Mouse (Mus musculus): ENCODE data around the gene Atxn7l1. TPM values are rescaled to one million over a fixed set of nuclear protein-coding genes. Genes with fewer than 3 reads are reported as not detected.

The Atxn7l1 gene
- total RNA-seq, 2 experiments from 2014 or later, result 16.4 to 17.7 TPM

DNA sequence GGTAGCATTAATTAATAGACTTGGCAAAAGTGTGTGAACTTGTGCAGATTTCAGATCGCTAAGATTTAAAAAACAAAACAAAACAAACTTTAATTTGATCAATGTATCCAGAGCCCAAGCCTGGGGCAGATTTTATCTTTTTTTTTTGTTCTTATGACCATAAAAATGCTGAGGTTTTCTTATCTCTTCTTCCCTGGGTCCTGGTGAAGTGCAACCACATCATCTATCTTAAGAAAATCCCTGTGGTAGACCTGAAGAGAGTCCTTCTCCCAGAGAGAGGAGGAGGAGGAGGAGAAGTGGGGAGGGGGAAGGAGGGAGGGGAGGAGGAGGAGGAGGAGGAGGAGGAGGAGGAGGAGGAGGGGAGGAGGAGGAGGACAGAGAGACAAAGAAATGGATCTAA lies 78.5 kb downstream of the Atxn7l1 start:
- no peak for DNase-seq

DNA sequence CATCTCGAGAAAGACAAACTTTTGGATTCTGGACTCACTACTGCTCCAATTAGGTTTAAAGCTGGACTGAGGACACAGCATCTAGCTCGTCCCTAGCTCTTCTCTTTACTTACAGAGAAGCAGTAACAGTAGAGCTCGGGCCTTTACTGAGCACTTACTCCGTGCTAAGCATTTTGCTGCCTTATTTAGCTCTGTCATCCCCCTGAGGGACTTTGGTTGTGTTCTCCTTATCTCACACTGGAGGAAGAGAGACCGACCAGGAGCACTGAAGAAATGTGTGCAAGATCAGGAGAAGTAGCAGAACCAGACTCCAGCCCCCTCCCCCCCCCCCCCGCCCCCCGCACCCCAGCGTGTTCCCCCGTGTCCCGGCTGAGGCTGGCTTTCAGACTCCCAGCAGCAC lies 79.1 kb downstream of the Atxn7l1 start:
- no peak for DNase-seq

DNA sequence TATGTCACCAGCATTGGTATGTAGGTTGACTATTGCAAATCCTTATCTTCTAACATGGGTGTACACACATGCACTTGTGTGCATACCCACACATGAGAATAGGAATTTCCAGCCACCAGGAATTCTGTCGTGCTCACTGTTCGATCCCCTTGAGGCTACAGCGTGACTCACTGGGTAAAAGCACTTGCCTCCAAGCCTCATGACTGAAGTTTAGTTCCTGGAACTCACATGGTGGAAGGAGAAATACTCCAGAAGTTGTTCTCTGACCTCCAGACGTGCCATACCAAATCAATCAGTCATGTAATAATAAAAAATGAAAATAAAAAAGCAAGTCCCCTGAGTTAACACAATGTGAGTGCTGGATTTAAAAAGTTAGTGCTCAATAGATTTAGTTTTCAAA lies 87.8 kb downstream of the Atxn7l1 start:
- no peak for DNase-seq

DNA sequence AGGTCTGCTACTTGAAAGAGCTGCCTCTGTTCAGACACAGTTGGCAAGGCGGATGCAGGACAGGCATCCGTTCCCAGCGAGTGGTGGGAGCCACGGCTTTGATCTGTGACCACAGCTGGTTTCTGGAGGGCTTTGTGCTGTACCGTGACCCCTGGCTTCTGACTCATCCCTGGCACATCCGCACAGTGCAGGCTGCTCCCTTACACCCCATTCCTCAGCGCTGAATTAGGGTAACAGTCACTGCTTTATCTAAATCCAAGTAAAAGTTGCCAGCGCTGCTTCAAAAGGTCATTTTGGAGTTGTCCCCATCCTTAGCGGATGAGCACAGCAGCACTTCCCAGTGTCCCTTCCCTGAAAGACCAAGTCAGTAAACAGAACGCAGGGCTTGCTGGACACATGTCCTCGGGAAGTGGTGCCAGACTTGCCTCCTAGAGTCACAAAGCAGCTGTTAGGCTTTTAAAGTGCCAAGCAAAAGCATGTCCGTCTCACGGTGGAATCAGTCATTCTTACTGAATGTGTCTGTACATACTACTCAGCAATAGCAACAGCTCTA lies 88.4 kb downstream of the Atxn7l1 start:
- peak; percentile 61 for DNase-seq

DNA sequence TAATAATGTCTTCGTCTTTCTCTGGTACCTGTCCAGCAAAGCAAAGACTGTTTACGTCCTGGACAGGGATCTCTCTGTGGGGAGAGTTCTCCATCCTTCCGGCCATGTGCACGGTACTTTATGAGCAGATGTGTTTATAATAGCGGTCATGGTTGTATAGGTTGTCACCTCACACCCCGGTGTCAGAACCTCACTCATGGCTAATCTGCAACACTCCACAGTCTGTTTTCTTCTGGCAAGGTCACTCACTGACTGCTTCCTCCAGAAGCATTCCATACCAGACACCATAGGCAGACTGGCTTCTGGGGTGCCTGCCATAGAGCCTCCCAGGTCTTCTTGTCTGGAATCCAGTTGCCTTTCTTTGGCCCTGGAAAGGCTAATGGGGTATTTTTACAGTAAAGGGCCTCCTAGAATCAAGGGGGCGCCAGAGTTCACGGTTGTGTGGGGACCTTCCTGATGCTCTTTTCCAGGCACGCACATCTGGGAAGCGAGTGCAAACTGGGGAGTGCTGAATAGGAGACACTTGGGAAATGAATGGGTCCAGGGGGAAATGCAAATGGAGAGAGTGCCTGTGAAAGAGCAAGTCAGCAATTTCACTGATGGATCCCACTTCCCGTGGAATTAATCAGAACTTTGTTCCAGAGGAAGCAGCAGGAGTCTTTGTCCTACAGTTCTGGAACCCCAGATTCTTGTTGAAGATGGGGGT lies 89.0 kb downstream of the Atxn7l1 start:
- DNase-seq, result no peak

DNA sequence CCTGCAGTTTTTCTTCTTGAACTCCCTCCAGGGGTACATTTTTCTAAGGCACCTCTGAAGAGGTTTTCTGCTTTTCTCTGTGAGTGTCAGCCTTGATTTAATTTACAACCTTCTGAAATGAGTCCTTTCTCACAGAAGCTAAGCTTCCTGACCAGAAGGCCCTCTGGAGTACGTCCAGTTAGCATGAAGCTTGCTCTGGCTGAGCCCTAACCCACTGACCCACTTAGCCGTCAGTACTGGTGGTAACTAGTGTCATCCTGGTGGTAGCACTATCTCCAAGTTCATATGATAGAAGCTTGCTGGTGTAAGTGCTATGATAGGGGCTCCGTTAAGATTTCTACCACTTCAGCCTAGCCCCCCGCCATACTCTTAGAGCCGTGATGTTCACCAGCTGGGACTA lies 89.6 kb downstream of the Atxn7l1 start:
- no peak for DNase-seq

DNA sequence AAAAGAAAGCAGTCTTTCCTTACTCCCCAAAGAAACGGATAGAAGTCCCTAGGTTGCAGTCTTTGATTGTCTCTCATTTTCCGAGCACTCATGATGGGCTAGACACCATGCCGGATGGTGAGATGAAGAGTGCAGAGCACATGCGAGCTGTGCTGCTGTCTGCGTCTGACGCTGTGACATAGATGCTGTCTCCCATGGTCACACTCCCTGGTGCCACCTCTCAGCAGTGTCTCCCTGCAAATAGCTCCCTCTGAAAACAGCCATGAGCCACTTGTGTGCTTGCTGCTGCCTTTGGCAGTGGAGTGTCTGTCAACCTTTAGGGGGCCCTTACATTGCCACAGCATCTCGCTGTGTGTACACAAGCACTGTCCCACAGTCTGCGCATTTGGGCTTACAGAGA lies 95.2 kb downstream of the Atxn7l1 start:
- no peak for DNase-seq

DNA sequence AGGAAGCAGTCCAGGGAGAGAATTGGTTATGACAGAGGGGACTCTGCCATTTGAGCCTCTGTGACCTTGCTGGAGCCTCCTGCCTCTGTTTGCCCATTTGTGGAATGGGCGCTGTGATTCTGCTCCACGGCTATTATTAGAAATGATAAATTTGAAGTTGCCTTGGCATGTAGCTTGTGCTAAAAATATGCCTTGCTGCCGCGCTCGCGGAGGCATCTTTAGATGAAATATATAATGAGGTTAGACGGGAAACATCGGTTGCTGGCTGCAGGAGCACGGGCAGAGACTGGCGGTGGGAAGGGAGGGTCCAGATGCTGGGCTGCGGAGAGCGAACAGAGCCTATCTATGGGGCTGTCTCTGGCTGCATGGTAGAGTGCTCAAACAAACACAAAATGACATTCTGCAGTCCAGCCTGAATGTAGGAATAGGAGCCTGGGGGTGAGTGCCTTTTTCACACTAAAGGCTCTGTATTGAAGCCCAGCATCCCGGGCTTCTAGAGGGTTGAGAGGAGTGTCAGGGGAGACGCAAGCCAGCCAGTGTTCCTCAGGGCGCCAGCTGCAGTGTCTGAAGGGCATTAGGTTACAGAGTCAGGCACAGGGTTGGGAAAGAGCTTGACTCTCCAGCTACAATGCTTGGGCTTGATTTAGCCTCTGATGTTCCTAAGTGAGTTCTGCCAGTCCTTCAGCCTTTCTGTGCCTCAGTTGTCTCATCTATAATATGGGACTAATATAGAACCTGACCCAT lies 96.8 kb downstream of the Atxn7l1 start:
- DNase-seq, result peak; percentile 46

DNA sequence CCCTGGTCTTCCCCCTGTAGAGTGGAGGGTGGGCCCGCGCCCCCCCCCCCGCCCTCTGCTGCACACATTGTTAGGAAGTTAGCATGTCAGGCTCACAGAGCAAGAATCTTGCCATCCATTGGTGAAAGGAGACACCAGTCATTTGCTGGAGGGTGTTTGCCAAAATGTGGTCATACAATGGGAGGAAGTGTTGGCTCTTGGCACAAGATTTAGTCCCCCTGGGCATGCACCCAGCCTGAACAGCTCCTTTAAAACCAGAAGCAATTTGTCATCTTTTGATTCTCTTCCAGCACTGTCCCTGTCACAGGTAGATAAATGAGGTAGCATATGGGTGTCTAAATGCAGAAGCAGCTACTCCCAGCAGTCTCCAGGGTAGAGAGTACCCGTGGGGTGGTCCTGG lies 98.0 kb downstream of the Atxn7l1 start:
- no peak for DNase-seq

DNA sequence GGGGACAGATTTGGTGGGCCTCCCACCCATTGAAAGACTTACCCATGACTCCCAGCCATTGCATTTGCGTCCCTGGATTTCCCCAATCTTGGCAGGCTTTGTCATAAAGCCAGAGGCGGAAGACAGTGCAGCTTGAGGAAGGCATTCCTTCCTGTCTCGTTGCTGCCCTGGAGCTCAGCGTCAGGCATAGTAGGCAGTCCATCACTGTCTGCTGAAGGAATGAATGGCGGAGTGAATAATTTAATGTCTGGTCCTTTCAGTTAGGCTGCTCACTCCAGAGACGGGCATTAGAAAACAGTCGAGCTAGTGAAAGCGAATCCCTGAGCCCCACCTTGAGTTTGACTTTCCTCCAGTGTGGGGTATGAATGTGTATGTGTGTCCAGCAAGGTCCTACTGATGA lies 99.4 kb downstream of the Atxn7l1 start:
- DNase-seq, result no peak

DNA sequence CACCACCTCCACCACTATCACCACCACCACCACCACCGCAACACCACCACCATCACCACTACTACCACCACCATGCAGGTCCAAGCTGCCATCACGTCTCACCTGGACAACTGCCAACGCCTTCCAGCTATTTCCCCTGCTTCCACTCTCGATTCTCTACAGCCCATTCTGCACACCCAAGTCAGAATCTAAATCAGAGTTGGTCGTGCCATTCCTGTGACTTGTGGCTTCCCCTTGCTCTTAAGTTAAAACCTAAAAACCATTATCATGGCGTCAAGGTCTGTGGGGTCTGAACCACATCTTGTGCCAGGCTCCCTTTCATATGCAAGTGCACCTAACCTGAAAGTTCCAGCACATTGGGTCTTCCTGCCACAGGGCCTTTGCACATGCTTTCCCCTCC lies 102.7 kb downstream of the Atxn7l1 start:
- no peak for DNase-seq

DNA sequence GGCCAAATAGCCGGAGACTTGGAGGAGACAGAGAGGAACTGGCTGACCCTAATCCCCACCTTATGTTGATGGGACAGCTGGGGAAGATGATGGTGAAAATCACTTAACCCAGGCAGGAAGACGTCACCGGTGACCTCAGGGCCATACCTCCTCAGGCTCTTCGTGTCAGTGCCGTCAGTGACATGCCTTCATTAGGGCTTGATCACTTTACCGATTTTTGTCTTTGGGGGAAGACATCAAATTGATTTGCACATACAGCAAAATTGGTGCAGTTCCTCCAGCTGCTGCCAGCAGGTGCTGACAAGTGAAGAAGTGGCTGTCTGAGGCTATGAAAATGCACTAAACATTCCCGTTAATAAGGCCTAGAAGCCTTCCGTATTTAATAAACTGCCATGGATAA lies 103.9 kb downstream of the Atxn7l1 start:
- no peak for DNase-seq

DNA sequence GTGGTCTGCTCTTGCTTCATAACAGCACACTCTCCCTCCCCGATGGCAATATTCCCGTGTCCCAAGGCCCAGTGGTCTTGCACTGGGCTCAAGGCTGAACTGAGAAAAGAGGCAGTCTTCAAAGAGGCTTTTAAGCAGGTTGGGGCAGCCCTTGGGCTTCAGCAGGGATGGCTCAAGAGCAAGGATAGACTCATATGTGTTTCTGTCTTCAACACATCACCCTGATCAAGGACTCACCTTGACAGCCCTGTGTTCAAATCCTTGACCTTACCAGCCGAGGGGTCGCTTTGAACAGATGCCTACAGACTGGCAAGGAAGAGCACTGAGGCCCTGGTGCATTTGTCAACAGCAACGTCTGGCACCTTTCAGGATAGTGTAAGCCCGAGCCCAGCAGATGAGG lies 105.1 kb downstream of the Atxn7l1 start:
- no peak for DNase-seq

DNA sequence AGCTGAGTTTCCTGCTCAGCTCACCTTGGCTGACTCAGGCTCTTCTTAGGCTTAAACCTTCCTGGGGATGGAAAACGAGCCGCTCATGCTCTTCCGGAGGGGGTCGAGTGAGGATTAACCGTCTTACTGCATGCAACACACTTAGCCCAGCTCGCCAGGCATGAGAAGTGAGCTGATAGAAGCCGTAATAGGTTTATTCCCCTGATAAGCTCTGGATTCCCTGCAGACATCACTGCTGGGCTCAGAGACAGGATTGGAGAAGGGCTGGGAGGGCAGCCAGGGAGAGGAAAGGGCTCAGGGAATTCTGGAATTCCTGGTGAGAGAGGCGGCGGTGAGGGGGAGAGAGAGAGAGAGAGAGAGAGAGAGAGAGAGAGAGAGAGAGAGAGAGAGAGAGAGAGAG lies 105.7 kb downstream of the Atxn7l1 start:
- no peak for DNase-seq

DNA sequence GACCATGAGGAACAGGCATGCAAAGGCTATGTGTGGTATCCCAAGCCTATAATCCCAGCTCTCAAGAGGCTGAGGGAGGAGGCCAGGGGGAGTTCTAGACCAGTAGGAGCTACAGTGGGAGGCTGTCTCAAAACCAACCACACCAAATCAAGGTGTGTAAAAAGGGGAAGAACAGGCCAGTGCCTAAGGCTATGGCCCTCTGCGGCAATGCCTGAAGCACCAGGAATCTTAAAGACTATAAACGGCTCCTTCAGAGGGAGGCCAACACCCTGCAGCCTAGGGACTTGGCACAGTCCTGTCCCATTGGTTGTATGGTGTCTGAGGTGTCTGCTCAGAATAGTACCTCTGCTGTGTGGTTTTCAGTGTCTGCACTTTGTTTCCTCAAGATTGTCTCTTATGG lies 107.8 kb downstream of the Atxn7l1 start:
- DNase-seq, result no peak

DNA sequence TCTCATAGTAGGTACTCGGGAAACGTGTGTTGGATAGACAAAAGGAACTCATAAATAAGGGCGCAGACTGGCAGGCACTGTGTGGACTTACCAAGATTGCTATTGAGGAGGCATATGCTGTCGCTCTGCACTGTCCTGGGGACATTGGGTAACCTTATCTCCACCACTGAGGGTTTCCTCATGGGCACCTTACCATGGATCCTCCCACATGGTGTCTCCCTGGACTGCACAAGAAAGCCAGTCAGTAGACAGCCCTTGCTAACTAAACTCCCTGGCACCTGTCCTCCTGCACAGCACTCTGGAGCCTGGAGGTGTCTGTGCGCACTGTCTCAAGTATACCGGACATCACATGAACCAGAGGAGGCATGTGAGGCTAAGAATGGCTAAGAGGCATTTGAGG lies 108.9 kb downstream of the Atxn7l1 start:
- no peak for DNase-seq

DNA sequence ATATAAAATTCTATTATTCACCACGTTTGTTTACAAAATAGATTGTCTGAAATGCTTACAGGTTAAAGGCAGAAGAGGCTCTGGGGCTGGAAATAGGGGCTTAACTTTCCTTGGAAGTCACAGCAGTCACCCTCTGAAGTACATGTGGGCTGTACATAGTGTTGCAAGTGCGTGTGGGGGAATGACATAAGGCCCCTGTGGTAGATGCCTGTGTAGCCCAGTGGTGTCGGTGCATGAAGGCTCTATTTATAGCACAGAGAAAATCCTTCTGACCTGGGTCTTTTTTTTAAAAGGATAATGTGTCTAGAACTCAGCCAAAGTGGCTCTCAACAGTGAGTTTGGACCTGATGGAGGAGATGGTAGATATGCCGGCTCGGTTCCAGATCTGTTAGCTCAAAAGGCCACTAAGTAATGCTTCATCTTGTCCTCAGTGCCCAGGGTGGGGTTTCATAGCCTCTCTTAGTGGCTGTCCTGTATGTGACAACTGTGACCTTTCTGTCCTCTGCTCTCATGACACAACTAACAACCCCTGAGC lies 111.6 kb downstream of the Atxn7l1 start:
- no peak for DNase-seq

DNA sequence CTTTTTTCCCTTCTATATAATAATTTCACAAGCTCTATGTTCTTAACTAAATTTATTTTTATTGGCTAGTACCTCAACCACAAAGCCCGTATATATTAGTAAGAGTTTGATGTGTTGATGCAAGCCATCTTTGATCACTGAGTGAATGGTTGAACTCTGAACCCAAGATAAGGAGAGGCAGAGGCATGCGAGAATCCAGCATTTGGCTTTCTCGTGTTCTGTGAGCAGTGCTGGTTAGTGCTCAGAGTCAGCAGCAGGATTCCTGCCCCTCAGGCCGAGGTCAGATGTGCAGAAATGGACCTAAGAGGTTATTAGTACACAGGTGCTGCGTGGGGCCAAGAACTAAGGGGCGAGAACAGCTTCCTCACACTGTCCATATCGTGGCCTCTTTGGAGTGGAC lies 113.1 kb downstream of the Atxn7l1 start:
- DNase-seq, result no peak

DNA sequence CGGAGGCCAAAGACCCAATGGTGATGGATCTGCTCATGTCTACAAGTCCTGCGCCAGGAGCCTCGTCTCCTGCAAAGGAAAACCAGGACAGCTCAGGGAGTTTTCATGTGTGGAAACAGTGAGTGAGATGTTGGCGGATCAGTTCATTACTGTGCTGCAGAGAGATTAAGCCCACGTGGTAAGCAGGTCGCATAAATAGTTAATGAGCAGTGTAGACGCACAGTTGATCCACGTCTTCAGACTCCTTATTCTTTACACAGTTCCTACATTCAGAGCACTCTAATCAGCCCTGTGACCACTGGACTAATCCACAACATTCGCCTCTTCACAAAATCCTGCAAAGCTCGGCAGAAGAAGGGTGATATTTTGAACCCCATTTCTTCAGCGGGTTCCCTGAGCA lies 118.4 kb downstream of the Atxn7l1 start:
- DNase-seq, result no peak

DNA sequence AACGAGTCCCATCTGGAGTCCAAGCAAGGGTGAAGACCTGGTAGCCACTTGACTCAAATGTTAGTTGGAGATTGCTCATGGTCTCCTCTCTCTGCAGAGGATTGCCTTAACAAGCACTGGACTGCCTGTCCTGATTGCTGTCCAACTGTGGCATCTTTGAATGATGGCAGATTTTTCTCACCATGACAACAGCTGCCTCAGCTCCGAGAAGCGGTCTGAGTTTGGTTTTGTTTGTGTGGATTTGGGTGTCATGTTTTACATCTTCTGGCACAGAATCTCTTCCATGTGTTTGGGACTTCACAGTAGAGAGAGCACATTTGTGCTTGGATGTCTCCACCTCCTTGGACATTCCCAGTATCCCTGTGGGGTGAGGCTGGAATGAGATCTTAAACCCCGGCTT lies 120.5 kb downstream of the Atxn7l1 start:
- DNase-seq, result peak; percentile 26

DNA sequence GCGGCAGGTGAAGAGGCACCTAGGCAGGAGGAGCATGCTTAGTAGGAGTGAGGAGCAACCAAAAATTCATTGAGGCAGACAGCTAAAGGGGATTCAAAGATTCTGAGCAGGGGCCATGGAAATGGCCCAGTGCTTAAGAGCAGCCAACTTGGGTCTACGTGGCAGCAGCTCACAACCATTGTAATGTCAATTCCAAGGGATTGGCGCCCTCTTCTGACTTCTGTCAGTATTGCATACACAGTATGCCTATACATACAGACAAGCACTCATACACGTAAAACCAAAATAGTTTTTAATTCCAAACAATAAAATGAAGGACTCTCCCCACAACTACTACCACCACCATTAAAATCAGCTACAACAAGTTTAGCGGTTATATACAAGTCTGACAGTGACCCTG lies 122.2 kb downstream of the Atxn7l1 start:
- no peak for DNase-seq

DNA sequence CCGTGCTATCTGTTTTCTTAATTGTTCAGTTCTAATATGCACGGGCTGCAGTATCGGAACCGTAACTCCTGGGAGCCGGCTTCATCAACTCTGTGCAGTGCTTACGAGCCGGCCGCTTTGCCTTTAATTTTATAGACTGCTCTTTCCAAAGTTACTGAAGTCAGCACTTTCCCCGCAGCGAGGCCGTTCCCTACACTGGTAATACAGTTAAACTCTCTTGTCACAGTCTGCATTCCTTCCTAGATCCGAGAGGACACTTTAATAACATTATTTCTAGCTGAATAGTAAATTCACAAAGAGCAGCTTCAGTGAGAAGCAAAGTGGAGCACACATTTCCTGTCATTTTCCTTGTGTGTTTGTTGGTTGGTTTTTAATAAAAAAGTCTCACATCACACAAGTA lies 124.4 kb downstream of the Atxn7l1 start:
- no peak for DNase-seq

DNA sequence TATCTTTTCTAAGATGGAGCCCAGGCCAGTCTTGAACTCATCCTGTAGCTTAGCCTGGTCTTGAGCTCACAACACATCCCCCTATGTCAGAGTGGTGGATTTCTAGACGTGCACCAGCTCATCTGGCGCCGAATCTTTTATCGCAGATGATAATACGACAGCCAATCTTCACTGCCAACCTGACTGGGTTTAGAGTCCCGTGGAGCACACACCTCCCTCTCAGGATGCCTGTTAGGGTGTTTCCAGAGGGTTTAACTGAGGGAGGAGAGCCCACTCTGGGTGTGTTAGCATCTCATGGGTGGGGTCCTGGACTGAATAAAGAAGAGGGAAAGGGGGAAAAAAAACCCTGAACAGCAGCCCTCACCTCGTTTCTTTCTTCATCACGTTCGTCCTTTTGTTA lies 124.9 kb downstream of the Atxn7l1 start:
- DNase-seq, result no peak

DNA sequence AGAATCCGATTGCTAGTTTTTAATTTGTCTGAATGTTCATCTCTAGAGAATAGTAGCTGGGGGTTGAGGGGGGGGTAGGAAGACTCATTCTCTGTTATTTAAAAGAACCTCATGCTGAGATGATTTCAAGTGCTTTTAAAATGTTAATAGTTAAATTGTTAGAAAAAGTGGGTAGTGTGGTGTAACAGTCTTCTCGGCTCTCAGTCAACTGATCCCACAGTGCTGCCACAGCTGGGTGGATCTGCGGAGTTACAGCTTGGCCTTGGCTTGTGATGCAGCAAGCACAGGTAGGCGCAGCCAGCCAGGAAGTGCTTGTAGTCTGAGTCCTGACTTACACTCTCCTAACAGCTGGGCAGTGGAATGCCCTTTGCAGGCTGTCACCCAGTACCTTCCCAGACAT lies 125.7 kb downstream of the Atxn7l1 start:
- DNase-seq, result no peak

Measured in gastrocnemius, postnatal 25 days (tissue).